Comparison of ENCODE assay signal across 27 mouse cellular contexts in the genomic region with DNA sequence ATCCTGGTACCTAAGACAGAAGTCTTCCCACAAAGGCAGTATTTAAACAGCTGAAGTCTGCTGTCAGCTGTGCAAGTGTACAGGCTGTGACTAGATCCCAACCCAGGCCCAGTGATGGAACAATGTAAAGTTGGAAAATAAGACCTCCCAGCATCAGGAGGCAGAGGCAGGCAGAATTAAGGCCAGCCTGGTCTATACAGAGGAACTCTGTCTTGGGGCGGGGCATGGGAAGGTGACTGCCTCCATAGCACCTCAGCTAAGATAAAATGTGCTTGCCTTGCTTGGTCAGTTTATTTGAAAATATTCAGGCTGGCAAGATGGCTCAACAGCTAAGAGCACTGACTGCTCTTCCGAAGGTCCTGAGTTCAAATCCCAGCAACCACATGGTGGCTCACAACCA. TPM values are rescaled to one million over a fixed set of nuclear protein-coding genes. Genes with fewer than 3 reads are reported as not detected.
A peak's percentile ranks its signal among the peaks of the same experiment; 100 is the strongest.
DNase-seq lines count a peak whose midpoint lies in the region; ATAC-seq and TF ChIP-seq lines count a peak whose summit lies in the region.
"Had no signal": no experiment of that assay in that cellular context is flagged by ENCODE, and none has a peak within 500 bp of the region (broad histone marks: within the 10 kb centered on the region; RNA-seq: fewer than 3 reads in every experiment).

No protein-coding gene starts in this region.

- no peak overlapping the region; the same call in 1 of the 2 replicates for H3K9ac ChIP-seq in intestine, embryonic 15.5 days
- H3K9ac ChIP-seq in intestine, embryonic 16.5 days (ENCODE audit: low read depth, low read length) = no peak overlapping the region
- H3K9ac ChIP-seq in liver, embryonic 11.5 days (ENCODE audit: low read depth, low read length) = peak overlapping the region; percentile 6; the same call in 1 of the 2 replicates
- H3K9ac ChIP-seq in liver, postnatal 0 days (replicated peaks) = no peak overlapping the region
- H3K9ac ChIP-seq: embryonic facial prominence, embryonic 15.5 days; midbrain, embryonic 12.5 days had no signal

- no peak for DNase-seq in liver, embryonic 11.5 days (ENCODE audit: low spot score)
- no peak for DNase-seq in liver, postnatal 0 days
- DNase-seq in cerebellum, adult 11 months = no peak
- DNase-seq in gastrocnemius, postnatal 10 days = no peak
- DNase-seq: adrenal gland, adult 8-10 months; B cell, adult 2 months; cerebellum, adult 9-10 months; gastrocnemius, postnatal 25 days; heart, adult 18-20 months; kidney, adult 18-20 months; lung, postnatal 10 days had no signal

- no peak overlapping the region for H3K27ac ChIP-seq in intestine, embryonic 15.5 days
- H3K27ac ChIP-seq in intestine, embryonic 16.5 days (ENCODE audit: low read length) = no peak overlapping the region; the same call in 1 of the 2 replicates
- H3K27ac ChIP-seq in bone marrow, adult 2 months (ENCODE audit: control insufficient read depth, insufficient read depth, low read depth, low read length, poor library complexity) = peak overlapping the region; percentile 74
- peak overlapping the region; percentile 99 for H3K27ac ChIP-seq in liver, embryonic 11.5 days (ENCODE audit: low read depth, low read length)
- peak overlapping the region; percentile 75 for H3K27ac ChIP-seq in liver, postnatal 0 days (ENCODE audit: low read depth)
- H3K27ac ChIP-seq: forebrain, embryonic 10.5 days; hindbrain, embryonic 10.5 days; hindbrain, postnatal 0 days; left cerebral cortex, adult 2 months; midbrain, embryonic 12.5 days had no signal

- no peak for TF ChIP-seq POLR2A in bone marrow, adult 2 months (IDR thresholded peaks at IDR 0.05; ENCODE audit: borderline replicate concordance, control insufficient read depth, low read depth, low read length)

- no peak overlapping the region for H3K4me2 ChIP-seq in intestine, embryonic 15.5 days (replicated peaks)
- no peak overlapping the region for H3K4me2 ChIP-seq in intestine, embryonic 16.5 days (ENCODE audit: low read depth, low read length)
- 0 out of 2 replicates have a peak overlapping the region, but pooled peaks have one; percentile 20 for H3K4me2 ChIP-seq in liver, embryonic 11.5 days
- peak overlapping the region; percentile 10; the same call in 1 of the 2 replicates for H3K4me2 ChIP-seq in liver, postnatal 0 days (ENCODE audit: low read depth, low read length)
- H3K4me2 ChIP-seq: embryonic facial prominence, embryonic 15.5 days; midbrain, embryonic 12.5 days had no signal

- no peaks in the 10 kb centered on the region for H3K27me3 ChIP-seq in intestine, embryonic 15.5 days (replicated peaks)
- H3K27me3 ChIP-seq in intestine, embryonic 16.5 days (replicated peaks; ENCODE audit: control insufficient read depth, insufficient read depth, low read length) = no peaks in the 10 kb centered on the region
- no peaks in the 10 kb centered on the region for H3K27me3 ChIP-seq in liver, embryonic 11.5 days (replicated peaks; ENCODE audit: control insufficient read depth, insufficient read depth, low read length)
- no peaks in the 10 kb centered on the region for H3K27me3 ChIP-seq in liver, postnatal 0 days (ENCODE audit: insufficient read depth, low read length)
- H3K27me3 ChIP-seq: CH12.LX; embryonic facial prominence, embryonic 15.5 days; midbrain, embryonic 12.5 days had no signal

- ATAC-seq in intestine, embryonic 15.5 days = 0 out of 2 replicates have a peak, but pooled peaks have one; percentile 24
- no peak for ATAC-seq in intestine, embryonic 16.5 days
- ATAC-seq in liver, embryonic 11.5 days (replicated peaks; ENCODE audit: low FRiP score) = no peak; the same call in 1 of the 2 replicates
- ATAC-seq in liver, postnatal 0 days = no peak
- ATAC-seq: forebrain, embryonic 16.5 days; hindbrain, postnatal 0 days had no signal

- TF ChIP-seq EP300 in liver, postnatal 0 days (IDR thresholded peaks at IDR 0.05; ENCODE audit: low read depth) = no peak

- H3K9me3 ChIP-seq in intestine, embryonic 15.5 days = no peaks in the 10 kb centered on the region
- no peaks in the 10 kb centered on the region for H3K9me3 ChIP-seq in intestine, embryonic 16.5 days (ENCODE audit: control insufficient read depth, low read length)
- no peaks in the 10 kb centered on the region for H3K9me3 ChIP-seq in liver, embryonic 11.5 days (ENCODE audit: control insufficient read depth, low read length)
- no peaks in the 10 kb centered on the region for H3K9me3 ChIP-seq in liver, postnatal 0 days (ENCODE audit: low read length)
- H3K9me3 ChIP-seq: embryonic facial prominence, embryonic 15.5 days; forebrain, embryonic 10.5 days; G1E; hindbrain, embryonic 10.5 days; midbrain, embryonic 12.5 days had no signal

- WGBS in intestine, embryonic 15.5 days = 88% methylated on average over 2 of the region's 2 CpGs
- 94% methylated on average over 2 of the region's 2 CpGs for WGBS in intestine, embryonic 16.5 days
- WGBS in bone marrow, adult 2 months = 93% methylated on average over 2 of the region's 2 CpGs
- WGBS in liver, embryonic 11.5 days = 86% methylated on average over 2 of the region's 2 CpGs
- WGBS in liver, postnatal 0 days (ENCODE audit: insufficient replicate concordance) = 85% methylated on average over 2 of the region's 2 CpGs

- H3K4me1 ChIP-seq in intestine, embryonic 15.5 days (replicated peaks) = peaks cover 24% of the 10 kb centered on the region
- peaks cover 33% of the 10 kb centered on the region for H3K4me1 ChIP-seq in intestine, embryonic 16.5 days (ENCODE audit: control insufficient read depth, insufficient read depth, low read length)
- H3K4me1 ChIP-seq in bone marrow, adult 2 months (ENCODE audit: control insufficient read depth, insufficient read depth, low read length) = peaks cover 13% of the 10 kb centered on the region
- H3K4me1 ChIP-seq in liver, embryonic 11.5 days (replicated peaks; ENCODE audit: control insufficient read depth, insufficient read depth, low read length) = peaks cover 83% of the 10 kb centered on the region
- H3K4me1 ChIP-seq in liver, postnatal 0 days (ENCODE audit: insufficient read depth) = peaks cover 66% of the 10 kb centered on the region
- H3K4me1 ChIP-seq: forebrain, embryonic 10.5 days; midbrain, embryonic 12.5 days had no signal

- H3K4me3 ChIP-seq in intestine, embryonic 15.5 days (replicated peaks) = no peak overlapping the region
- H3K4me3 ChIP-seq in intestine, embryonic 16.5 days (ENCODE audit: low read length) = no peak overlapping the region
- H3K4me3 ChIP-seq in bone marrow, adult 2 months (replicated peaks; ENCODE audit: control insufficient read depth, low read depth, low read length) = no peak overlapping the region
- H3K4me3 ChIP-seq in liver, embryonic 11.5 days (ENCODE audit: low read depth, low read length) = no peak overlapping the region
- H3K4me3 ChIP-seq in liver, postnatal 0 days (ENCODE audit: low read depth, low read length) = no peak overlapping the region
- H3K4me3 ChIP-seq: embryonic facial prominence, embryonic 15.5 days; forebrain, embryonic 10.5 days; hindbrain, embryonic 10.5 days; left cerebral cortex, adult 2 months; midbrain, embryonic 12.5 days had no signal

- no peaks in the 10 kb centered on the region for H3K36me3 ChIP-seq in intestine, embryonic 15.5 days
- H3K36me3 ChIP-seq in intestine, embryonic 16.5 days (ENCODE audit: control insufficient read depth, insufficient read depth, low read length) = 0 out of 2 replicates have a peak, but pooled peaks cover 3% of the 10 kb centered on the region
- peaks cover 2% of the 10 kb centered on the region; the same call in 1 of the 2 replicates for H3K36me3 ChIP-seq in liver, embryonic 11.5 days (ENCODE audit: control insufficient read depth, insufficient read depth, low read length)
- H3K36me3 ChIP-seq in liver, postnatal 0 days (replicated peaks; ENCODE audit: insufficient read depth, low read length) = peaks cover 7% of the 10 kb centered on the region

- TF ChIP-seq CTCF in bone marrow, adult 2 months (IDR thresholded peaks at IDR 0.05; ENCODE audit: control insufficient read depth, insufficient read depth, low read length) = no peak
- TF ChIP-seq CTCF in liver, postnatal 0 days (IDR thresholded peaks at IDR 0.05; ENCODE audit: low read depth) = no peak

RNA-seq across cellular contexts. Expression of a gene that starts 27.6 kb away (rescaled TPM):
- 24.9 and 30.2 TPM in 2 replicates for polyA plus RNA-seq in intestine, embryonic 15.5 days (2015; fragmentation: Nextera tagmentation; extraction: Ambion mirVana)
- 17.6 and 22.0 TPM in 2 replicates for polyA plus RNA-seq in intestine, embryonic 16.5 days (2015; fragmentation: Nextera tagmentation; extraction: Ambion mirVana)
- not detected in 2 replicates for polyA plus RNA-seq in bone marrow, adult 2 months (2011; ENCODE audit: insufficient read depth, insufficient read length, low replicate concordance, missing spikeins)
- 19.5 and 25.1 TPM in 2 replicates for polyA plus RNA-seq in liver, embryonic 11.5 days (2014; fragmentation: Nextera tagmentation; extraction: Ambion mirVana)
- polyA plus RNA-seq in liver, postnatal 0 days (2015; fragmentation: Nextera tagmentation; extraction: Ambion mirVana) = 6.0 and 6.6 TPM in 2 replicates
- not detected for total RNA-seq in gastrocnemius, postnatal 10 days (2021)
- total RNA-seq: adrenal gland, adult 8-10 months; gastrocnemius, postnatal 25 days; heart, adult 18-20 months; hindbrain, postnatal 0 days; layer of hippocampus, postnatal 10 days; left cerebral cortex, adult 2 months; left cerebral cortex, postnatal 36 days; liver, adult 2 months; neutrophil, adult 5-6 weeks had no signal
- polyA plus RNA-seq: G1E had no signal

RNA-seq across cellular contexts. Expression of a gene that starts 48.7 kb away (rescaled TPM):
- polyA plus RNA-seq in intestine, embryonic 15.5 days (2015; fragmentation: Nextera tagmentation; extraction: Ambion mirVana) = 119 and 122 TPM in 2 replicates
- polyA plus RNA-seq in intestine, embryonic 16.5 days (2015; fragmentation: Nextera tagmentation; extraction: Ambion mirVana) = 150 and 162 TPM in 2 replicates
- polyA plus RNA-seq in bone marrow, adult 2 months (2011; ENCODE audit: insufficient read depth, insufficient read length, low replicate concordance, missing spikeins) = 12.0 and 23.7 TPM in 2 replicates
- 35.5 and 37.4 TPM in 2 replicates for polyA plus RNA-seq in liver, embryonic 11.5 days (2014; fragmentation: Nextera tagmentation; extraction: Ambion mirVana)
- 87.9 and 93.4 TPM in 2 replicates for polyA plus RNA-seq in liver, postnatal 0 days (2015; fragmentation: Nextera tagmentation; extraction: Ambion mirVana)
- total RNA-seq in gastrocnemius, postnatal 10 days (2021) = 10 to 100 TPM; 53.8 to 67.7 TPM

RNA-seq across cellular contexts. Expression of a gene that starts 59.5 kb away (rescaled TPM):
- 16.8 and 23.6 TPM in 2 replicates for polyA plus RNA-seq in intestine, embryonic 15.5 days (2015; fragmentation: Nextera tagmentation; extraction: Ambion mirVana)
- polyA plus RNA-seq in intestine, embryonic 16.5 days (2015; fragmentation: Nextera tagmentation; extraction: Ambion mirVana) = 8.1 and 8.6 TPM in 2 replicates
- polyA plus RNA-seq in bone marrow, adult 2 months (2011; ENCODE audit: insufficient read depth, insufficient read length, low replicate concordance, missing spikeins) = 33.9 and 44.8 TPM in 2 replicates
- 14.8 and 17.6 TPM in 2 replicates for polyA plus RNA-seq in liver, embryonic 11.5 days (2014; fragmentation: Nextera tagmentation; extraction: Ambion mirVana)
- 9.2 and 11.5 TPM in 2 replicates for polyA plus RNA-seq in liver, postnatal 0 days (2015; fragmentation: Nextera tagmentation; extraction: Ambion mirVana)
- total RNA-seq in gastrocnemius, postnatal 10 days (2021) = 10 to 100 TPM; 39.9 to 44.5 TPM

Comparison
In these comparisons a context has a peak if more than half of its experiments do, and no peak if none do; other contexts are left out.
1. H3K27ac ChIP-seq: peak in bone marrow, adult 2 months (single experiment), liver, embryonic 11.5 days (single experiment) and liver, postnatal 0 days (single experiment); none in intestine, embryonic 15.5 days (single experiment) and intestine, embryonic 16.5 days (single experiment).
2. H3K4me2 ChIP-seq: peak in liver, embryonic 11.5 days (single experiment) and liver, postnatal 0 days (single experiment); none in intestine, embryonic 15.5 days (single experiment) and intestine, embryonic 16.5 days (single experiment).